Mouse (Mus musculus) cerebellum, adult 8-10 months (tissue): Measurements from ENCODE around the gene Kdr.

ENCODE experiments used
- DNase-seq: peaks from one replicate; pipeline ENCODE4 v3.0.0; 2022

Kdr gene

DNA sequence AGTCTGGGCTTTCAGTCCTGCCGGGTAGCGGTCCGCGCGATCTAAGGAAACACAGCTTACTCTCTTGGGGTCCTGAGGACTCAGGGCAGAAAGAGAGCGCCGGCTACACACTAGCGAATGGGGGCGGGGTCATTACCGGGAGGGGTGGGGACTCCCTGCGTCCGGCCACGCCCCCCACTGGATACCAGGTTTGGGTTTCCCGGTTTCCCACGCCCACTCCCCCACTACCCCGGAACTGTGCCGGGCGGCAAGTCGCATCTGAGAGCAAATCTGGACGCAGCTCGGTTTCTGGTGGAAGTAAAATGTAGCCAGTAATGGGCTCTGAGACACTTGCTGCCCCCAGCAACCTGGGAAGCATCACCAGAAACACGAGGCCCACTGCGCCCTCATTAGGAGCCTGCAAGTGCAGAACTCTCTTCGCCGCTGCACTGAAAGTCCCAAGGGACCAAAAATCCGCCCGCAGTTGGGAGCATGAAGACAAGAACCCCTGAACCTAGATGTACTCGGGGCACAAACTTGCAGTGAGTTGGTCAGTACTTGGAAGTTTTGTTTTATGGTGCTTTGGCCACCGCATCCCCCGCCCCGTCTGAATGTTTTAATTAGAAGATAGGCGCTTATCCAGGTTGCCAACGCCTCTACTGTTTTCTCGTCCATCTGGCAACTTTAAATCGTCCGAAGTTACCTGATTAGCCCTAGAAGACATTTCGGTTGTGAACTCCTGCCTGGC is at the start of gene Kdr:
Gene Kdr, minus strand, starts transcription at position 85 of the 727 bp plus-strand sequence.
- no peak for DNase-seq

DNA sequence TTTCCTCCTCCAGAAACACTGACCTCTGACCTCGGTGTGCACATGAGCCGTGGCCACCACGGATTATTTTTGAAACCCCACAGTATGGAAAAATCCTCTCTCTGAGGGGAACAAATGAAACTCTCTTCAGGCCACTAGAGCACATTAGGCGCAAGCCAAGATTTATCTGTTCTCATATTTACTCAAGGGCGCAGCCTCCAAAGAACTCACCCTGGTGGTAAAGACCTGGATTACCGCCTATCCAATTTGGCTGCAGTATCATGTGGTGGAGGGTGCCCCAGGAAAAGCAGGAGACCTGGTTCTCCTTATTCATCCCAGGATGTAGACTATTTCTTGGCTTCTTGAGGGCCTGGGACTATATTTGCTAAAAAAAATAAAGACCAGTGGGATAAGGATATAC is 48.5 kb upstream of the Kdr start:
- no peak for DNase-seq

- peak; percentile 15 for DNase-seq
These were observed 47.9 kb upstream of the Kdr start for GRCm38 (mm10) chr5:76025996-76026665.

- DNase-seq = no peak
These were observed 44.9 kb upstream of the Kdr start for GRCm38 (mm10) chr5:76023011-76023773.

- no peak for DNase-seq
These were observed 44.2 kb upstream of the Kdr start for GRCm38 (mm10) chr5:76022436-76022835.

DNA sequence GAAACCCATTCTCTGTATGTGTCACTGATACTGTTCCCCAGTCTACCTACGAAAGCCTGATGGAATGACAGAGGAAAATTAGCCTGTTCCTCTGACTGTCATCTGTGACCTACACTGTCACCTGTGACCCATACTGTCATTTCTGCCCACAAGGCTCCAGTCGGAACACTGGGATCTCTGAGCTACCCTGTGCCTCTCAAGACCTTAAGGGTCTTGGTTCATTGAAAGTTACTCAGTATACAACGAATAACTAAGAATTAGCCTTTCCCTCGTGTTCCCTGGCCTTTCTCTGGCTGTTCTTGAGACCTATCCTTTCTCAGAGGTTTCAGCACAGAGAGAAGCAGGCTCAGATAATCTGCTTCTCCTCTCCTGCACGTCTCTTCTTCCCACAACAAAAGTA is 40.1 kb upstream of the Kdr start:
- no peak for DNase-seq

- no peak for DNase-seq
These were observed 37.8 kb upstream of the Kdr start for GRCm38 (mm10) chr5:76016086-76016485.

DNA sequence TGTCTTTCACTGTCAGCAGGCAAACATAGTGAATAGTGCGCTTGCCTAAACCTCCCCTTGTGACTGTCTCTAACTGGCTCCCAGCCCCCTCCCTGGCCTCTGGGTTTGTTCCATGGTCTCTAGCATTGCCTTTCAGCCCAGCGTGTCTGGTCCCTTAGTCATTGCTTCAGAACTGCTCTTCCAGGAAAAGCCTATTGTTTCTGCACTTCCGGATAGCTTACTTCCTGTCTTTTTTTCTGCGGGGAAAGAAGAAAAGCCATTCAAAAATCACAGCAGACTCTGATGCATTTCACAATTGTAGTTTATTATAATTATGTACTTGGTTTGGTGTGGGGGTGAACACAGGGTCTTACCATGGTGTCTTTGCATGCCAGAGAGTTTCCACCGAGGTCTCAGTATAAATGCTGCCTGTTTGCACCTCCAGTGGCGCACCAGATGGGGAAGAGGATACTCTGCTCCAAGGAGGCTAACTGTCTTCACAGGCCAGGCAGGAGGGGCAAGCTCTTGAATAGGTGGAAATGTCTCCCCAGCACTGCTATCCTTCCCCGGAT is 35.7 kb upstream of the Kdr start:
- no peak for DNase-seq

DNA sequence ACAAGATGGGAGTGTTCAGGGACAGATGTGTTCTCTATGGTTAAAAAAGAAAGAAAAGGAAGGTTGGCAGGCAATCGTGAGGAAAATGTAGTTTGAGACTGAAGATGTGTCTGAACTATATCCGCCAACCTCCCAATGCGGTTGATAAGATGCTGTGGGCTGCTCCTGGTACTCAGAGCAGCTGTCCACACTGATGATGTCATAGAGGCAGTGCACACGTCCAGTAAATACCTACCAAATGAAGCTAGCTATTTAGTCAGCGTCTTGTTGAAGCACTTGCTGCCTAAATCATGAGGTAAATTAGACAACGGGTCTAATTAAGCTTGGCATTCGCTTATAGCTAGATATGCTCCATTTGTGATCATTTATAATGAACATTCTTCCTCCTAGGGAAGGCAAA is 28.1 kb upstream of the Kdr start:
- no peak for DNase-seq

GRCm38 (mm10) chr5:75990212-75990611 is 12.0 kb upstream of the Kdr start:
- no peak for DNase-seq

GRCm38 (mm10) chr5:75987530-75987929 is 9.3 kb upstream of the Kdr start:
- DNase-seq = no peak

- no peak for DNase-seq
These were observed 2.5 kb upstream of the Kdr start for GRCm38 (mm10) chr5:75980521-75981311.

GRCm38 (mm10) chr5:75979108-75979507 is 850 bp upstream of the Kdr start:
- DNase-seq = no peak

GRCm38 (mm10) chr5:75977441-75978373 is 551 bp downstream of the Kdr start:
- DNase-seq = no peak

DNA sequence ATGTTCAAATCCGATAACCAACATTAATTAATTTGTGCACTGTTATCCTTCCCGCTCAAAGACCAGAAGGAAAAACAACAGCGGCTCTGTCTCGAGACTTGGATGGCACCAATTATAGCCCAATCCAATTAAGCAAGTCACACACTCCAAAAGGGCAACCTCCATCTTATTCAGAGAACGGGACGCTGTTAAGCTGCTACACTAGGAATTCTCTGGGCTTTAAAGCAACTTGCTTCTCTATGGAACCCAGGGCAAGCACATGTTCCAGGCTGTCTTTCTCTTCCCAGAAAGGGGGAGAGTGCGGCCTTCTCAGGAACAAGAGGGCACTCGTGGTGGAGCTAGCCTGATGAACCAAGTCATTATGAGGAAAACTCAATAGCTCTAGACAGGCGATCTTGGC is 1.6 kb downstream of the Kdr start:
- no peak for DNase-seq

- DNase-seq = no peak
These were observed 2.9 kb downstream of the Kdr start for GRCm38 (mm10) chr5:75975398-75975797.

GRCm38 (mm10) chr5:75974543-75975130 is 3.6 kb downstream of the Kdr start:
- DNase-seq = no peak

DNA sequence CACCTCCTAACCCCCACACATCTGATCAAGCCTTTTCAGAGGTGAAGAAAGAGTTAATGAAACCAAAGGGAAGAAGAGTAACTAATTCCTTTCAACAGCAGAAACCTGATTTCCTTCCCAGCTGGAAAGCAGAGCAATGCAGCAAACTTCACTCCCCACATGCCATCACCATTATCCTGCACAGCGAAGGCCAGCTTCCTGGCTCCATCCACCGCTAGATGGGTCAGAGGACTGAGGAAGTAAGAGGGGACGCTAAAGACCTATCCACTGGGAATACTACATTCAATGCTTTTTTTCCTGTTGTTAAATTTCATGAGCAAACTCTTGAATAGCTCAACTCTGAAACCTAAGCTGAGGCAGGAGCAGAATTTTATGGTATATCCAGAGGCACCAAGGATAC is 8.4 kb downstream of the Kdr start:
- no peak for DNase-seq

- DNase-seq = no peak
These were observed 15.7 kb downstream of the Kdr start for GRCm38 (mm10) chr5:75962558-75962957.

- DNase-seq = no peak
These were observed 16.4 kb downstream of the Kdr start for GRCm38 (mm10) chr5:75961741-75962469.
